Mouse (Mus musculus): ENCODE measurements around the gene Clta.

GRCm38 (mm10) chr4:44022766-44023165 is 18.5 kb downstream of the Clta start:
- TF ChIP-seq CTCF (IDR thresholded peaks at IDR 0.05; ENCODE audit: low read depth, low read length), result no peak
- no peak for TF ChIP-seq GATA1 (IDR thresholded peaks at IDR 0.05; ENCODE audit: borderline replicate concordance, low read length)
- no peak for TF ChIP-seq GATA2 (IDR thresholded peaks at IDR 0.05; ENCODE audit: borderline replicate concordance, low read depth, low read length)
- no peak for TF ChIP-seq TAL1 (conservative IDR thresholded peaks at IDR 0.05; ENCODE audit: low read depth, low read length)
- no peak for TF ChIP-seq POLR2AphosphoS5 (IDR thresholded peaks at IDR 0.05; ENCODE audit: insufficient replicate concordance, low read depth, low read length)

Data from G1E (cell line).